Mouse (Mus musculus): ENCODE results near the gene Commd6.
"Not testable (repeated sequence)": the region's sequence is repeated elsewhere in the genome, so short reads cannot be mapped to it uniquely, and the experiment has no call there.

The Commd6 gene

GRCm38 (mm10) chr14:101630548-101630947 lies 9.9 kb downstream of the Commd6 start:
- POLR2A ChIA-PET = no interaction called here
- CTCF ChIA-PET = interaction anchor here in 1 of 4 experiments (0.6 kb wide), 1 partner anchor 12 kb away, joined by 4 read pairs; no protein-coding TSS in a partner anchor

- CTCF ChIA-PET = interaction anchor here in 1 of 4 experiments (1.2 kb wide), 1 partner anchor 36 kb away, joined by 4 read pairs; the partner anchor contains the start of gene Uchl3
Measured at GRCm38 (mm10) chr14:101617680-101618079, 22.8 kb downstream of the Commd6 start.

GRCm38 (mm10) chr14:101616178-101616577 lies 24.3 kb downstream of the Commd6 start:
- CTCF ChIA-PET = interaction anchor here in 1 of 4 experiments (0.7 kb wide), 1 partner anchor 304 kb away, joined by 3 read pairs; no protein-coding TSS in a partner anchor
- POLR2A ChIA-PET = interaction anchor here in 1 of 4 experiments (0.5 to 2.2 kb wide), 3 partner anchors 16 to 80 kb away, joined by 3 to 7 read pairs (median 3); no protein-coding TSS in a partner anchor

More at GRCm38 (mm10) chr14:101617680-101618079, 22.8 kb downstream of the Commd6 start:
- POLR2A ChIA-PET = no interaction called here

GRCm38 (mm10) chr14:101613206-101613605 lies 27.3 kb downstream of the Commd6 start:
- ChIA-PET POLR2A (interaction anchor here in 2 of 4 experiments (1.0 to 2.1 kb wide), 3 partner anchors 10 to 15 kb away, joined by 4 to 5 read pairs (median 4); no protein-coding TSS in a partner anchor), CTCF (no interaction called here)

DNA sequence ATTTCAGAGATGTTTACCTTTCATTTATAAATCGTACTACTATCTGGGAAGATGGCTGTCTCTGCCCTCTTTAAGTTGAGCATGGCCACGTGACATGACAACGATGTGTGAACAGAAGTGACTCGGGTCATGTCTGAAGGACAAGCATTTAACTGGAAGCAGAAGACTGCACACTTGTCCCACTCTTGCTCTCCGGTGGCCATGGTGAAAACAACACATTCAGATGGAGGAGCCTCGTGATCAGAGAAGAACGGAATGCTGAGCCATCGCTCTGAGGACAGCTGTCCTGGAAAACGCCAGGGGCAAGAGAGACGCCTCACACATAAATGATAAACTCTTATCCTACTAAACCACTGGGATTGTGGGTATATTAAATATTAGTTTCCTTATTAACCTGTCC lies 29.8 kb downstream of the Commd6 start:
- ChIA-PET CTCF (no interaction called here), POLR2A (no interaction called here)

GRCm38 (mm10) chr14:101608519-101609368 lies 31.7 kb downstream of the Commd6 start, which contains the start of gene Tbc1d4:
Gene Tbc1d4 (minus strand): TSS chr14:101609191.
- ChIA-PET CTCF (interaction anchor here (0.6 to 2.1 kb wide), 15 partner anchors 11 to 262 kb away, joined by 3 to 12 read pairs (median 4); partner anchors contain the start of genes Uchl3 (in 2 of the 4), Gm9922 (in 1 of the 4) and Lmo7 (in 1 of the 4)), POLR2A (interaction anchor here in 3 of 4 experiments (0.6 to 1.6 kb wide), 16 partner anchors 9 to 1373 kb away, joined by 3 to 6 read pairs (median 4); partner anchors contain the start of genes Uchl3 (in 2 of the 3), Gm9922 (in 1 of the 3) and Lmo7 (in 1 of the 3))

- ChIA-PET POLR2A (interaction anchor here in 2 of 4 experiments (0.7 to 1.6 kb wide), 10 partner anchors 8 to 1374 kb away, joined by 3 to 6 read pairs (median 4); partner anchors contain the start of gene Uchl3 (in 1 of the 2)), CTCF (interaction anchor here in 3 of 4 experiments (0.6 to 2.1 kb wide), 11 partner anchors 10 to 1040 kb away, joined by 3 to 12 read pairs (median 4); partner anchors contain the start of genes Uchl3 (in 2 of the 3), Gm9922 (in 1 of the 3) and Lmo7 (in 1 of the 3))
Measured at GRCm38 (mm10) chr14:101607631-101608518, 32.6 kb downstream of the Commd6 start.

DNA sequence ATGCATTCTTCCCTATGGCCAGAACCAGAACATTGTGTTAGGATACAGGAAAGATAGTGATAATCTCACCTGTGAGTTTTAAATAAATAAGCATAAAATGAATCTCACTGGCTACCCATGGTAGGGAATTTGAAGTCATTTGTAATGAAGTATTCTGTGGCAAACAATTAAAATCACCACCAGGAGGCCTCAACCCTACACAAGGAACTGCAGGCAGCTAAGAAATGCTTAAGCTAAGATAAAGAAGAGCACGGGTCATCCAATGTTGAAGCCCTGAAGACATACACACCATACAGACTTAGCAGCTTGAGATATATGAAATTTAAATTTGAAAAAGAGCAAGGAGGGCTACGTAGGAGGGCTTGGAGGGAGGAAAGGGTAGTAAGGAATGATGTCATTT lies 34.6 kb downstream of the Commd6 start:
- ChIA-PET POLR2A (no interaction called here), CTCF (interaction anchor here in 2 of 4 experiments (0.5 to 1.0 kb wide), 3 partner anchors 18 to 1483 kb away, joined by 3 to 4 read pairs (median 4); no protein-coding TSS in a partner anchor)

DNA sequence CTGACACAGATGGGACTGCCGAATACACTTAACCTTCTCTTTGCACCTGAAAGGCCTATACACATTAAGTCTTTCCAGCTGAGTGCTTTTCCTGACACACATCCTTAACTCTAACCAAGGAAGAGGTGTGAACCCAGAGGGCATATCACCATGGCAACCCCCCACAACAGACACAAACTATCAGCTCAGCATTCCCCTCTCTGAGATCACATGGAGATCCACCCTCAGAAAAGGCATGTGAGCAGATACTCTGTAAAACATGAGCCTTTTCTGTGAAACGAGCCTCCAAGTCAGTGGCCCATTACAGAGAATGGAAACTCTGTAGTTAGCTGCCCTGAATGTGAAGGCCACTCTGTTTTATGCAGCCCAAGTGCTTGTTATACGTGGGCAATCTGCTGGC lies 37.6 kb downstream of the Commd6 start:
- ChIA-PET CTCF (no interaction called here), POLR2A (interaction anchor here in 2 of 4 experiments (1.0 to 2.4 kb wide), 5 partner anchors 8 to 41 kb away, joined by 3 to 5 read pairs (median 4); no protein-coding TSS in a partner anchor)

GRCm38 (mm10) chr14:101597096-101597715 lies 43.3 kb downstream of the Commd6 start:
- ChIA-PET POLR2A (interaction anchor here in 1 of 4 experiments (0.6 kb wide), 1 partner anchor 1901 kb away, joined by 3 read pairs; no protein-coding TSS in a partner anchor), CTCF (interaction anchor here in 3 of 4 experiments (0.6 to 1.5 kb wide), 4 partner anchors 11 to 387 kb away, joined by 3 to 8 read pairs (median 4); partner anchors contain the start of gene Tbc1d4 (in 3 of the 3))

DNA sequence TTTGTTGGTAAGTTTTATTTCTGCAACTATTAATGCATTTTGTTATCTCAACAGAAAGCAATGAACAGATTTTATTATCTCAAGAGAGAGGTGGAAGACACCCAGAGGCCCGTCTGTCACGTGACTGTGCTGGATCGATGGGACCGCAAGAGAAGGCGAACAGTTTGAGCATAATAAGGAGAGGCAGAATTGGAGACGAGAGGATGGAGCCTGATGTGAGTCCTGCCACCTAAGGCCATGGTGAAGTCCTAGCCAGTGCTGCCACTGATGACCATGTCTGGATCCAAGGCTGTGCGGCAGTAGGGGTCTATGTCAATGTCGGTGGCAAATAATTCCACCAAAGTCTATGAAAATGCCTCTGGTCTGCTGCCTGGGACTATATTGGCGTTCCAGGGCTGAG lies 43.8 kb downstream of the Commd6 start:
- POLR2A ChIA-PET = interaction anchor here in 1 of 4 experiments (0.6 kb wide), 1 partner anchor 1901 kb away, joined by 3 read pairs; no protein-coding TSS in a partner anchor

DNA sequence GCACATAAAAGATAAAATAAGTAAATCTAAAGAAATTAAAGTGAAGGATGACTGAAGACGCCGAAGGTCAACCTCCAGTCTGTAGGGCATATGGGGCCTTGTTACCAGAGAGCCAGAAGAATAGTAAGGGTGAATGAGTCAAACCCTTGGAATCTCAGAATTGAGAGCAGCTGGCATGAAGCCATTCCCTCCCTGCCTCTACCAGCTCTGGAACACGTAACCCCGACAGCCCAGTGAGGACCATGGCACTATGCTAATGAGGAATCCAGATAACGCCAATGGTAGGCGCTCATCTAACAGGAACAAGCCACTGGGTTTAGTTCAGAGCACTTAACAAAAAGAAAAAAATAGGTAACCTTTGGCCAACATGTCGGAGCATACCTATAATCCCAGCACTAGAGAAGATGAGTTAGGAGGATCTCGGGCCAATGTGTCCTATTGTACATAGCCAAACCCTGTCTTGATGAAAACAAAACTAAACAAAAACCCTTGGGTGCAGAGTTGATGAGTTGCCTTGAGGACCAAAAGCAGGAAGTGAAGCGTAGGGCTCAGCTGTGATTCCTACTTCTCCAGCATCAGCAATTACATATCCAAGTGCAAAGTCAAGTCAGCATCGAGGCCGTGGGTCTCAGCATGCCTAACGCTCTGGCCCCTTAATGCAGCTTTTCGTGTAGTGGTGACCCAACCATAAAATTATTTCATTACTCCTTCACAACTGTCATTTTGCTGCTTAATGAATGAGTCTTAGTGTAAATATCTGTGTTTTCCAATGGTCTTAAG lies 45.0 kb downstream of the Commd6 start:
- ChIA-PET POLR2A (interaction anchor here in 1 of 4 experiments (1.0 to 1.2 kb wide), 2 partner anchors 8 to 13 kb away, joined by 3 to 4 read pairs; partner anchors contain the start of gene Tbc1d4), CTCF (no interaction called here)

More for the DNA sequence above, 43.8 kb downstream of the Commd6 start:
- CTCF ChIA-PET = interaction anchor here in 2 of 4 experiments (0.6 to 1.5 kb wide), 3 partner anchors 12 to 387 kb away, joined by 4 to 8 read pairs (median 5); partner anchors contain the start of gene Tbc1d4 (in 2 of the 2)

- ChIA-PET CTCF (no interaction called here), POLR2A (interaction anchor here in 1 of 4 experiments (1.2 kb wide), 1 partner anchor 10 kb away, joined by 4 read pairs; no protein-coding TSS in a partner anchor)
Measured at GRCm38 (mm10) chr14:101594001-101594400, 46.5 kb downstream of the Commd6 start.

DNA sequence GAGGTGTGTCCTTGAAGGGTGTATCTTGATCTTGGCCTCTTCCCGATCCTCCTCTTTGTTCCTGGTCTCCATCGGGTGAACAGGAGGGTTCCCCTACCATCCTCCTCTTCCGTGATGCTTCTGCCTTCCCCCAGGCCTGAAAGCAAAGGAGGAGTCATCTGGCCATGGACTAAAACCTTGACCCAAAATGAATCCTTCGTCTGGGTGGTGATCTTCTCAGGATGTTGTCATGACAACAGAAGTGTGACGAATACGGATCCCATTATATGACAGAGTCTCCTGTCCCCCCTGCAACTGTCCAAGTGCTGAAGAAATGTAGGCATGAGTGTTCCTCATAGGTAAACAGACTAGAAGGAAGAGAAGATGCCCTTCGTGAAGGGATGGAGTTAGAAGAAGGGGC lies 47.1 kb downstream of the Commd6 start:
- ChIA-PET POLR2A (no interaction called here), CTCF (no interaction called here)

DNA sequence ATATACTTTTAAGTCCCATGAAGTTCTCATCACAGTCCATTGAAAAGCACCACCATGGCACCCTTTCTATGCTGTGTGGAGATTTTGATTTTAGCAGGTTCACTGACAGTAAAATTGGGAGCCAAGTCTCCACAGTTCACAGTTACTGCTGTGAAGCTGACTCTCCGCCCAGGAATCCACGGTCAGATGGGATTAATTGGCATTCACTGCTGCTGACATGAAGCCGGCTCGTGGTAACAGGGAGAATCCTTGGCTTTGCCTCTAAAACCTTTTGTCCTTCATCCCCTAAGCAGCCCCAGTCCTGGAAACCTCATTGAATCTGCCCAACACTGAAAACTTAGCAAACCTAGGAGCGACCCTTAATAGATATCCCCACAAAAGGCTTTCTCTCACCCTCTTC lies 49.4 kb downstream of the Commd6 start:
- ChIA-PET POLR2A (no interaction called here), CTCF (no interaction called here)

DNA sequence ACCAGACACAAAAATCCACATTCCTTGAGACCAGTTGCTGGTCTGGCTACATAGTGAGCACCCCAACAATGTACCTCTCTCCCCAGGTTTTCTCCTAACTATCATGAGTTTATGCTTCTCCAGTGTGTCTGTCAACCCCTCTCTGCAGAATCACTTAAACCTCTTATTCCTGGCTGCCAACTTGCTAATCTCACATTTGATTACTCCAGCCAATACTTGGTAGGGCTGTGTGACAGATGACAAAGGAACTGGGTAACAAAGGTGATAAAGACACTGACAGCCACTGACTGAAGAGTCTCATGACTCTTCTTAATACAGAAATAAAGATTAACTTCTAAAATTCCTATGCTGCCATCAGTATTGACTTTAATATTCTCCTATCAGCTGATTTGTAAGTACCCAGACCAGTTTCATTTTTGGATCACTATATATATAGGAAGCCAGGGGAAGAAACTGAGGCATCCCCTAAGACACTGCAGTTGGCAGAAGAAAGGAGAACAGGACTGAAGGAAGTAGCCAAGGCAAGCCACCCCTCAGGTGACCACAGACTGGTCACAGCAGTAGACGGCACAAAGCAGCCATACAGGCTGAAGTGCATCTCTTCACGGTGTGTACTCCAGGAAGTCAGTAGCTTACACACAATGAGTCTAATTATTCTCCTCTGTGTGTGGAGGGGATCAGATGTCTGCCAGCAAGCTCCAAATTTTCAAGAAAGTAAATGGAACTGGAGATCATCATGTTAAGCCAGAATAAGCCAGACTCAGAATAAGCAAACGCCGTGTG lies 52.1 kb downstream of the Commd6 start:
- POLR2A ChIA-PET, CTCF ChIA-PET: not testable (repeated sequence)
